Mouse (Mus musculus): Measurements from ENCODE around the gene Slc25a41. TPM values are rescaled to one million over a fixed set of nuclear protein-coding genes. Genes with fewer than 3 reads are reported as not detected.

Slc25a41 gene
- polyA plus RNA-seq, 1 experiment: not detected

- peak within 1 kb of the TSS; percentile 93 for H3K4me3 ChIP-seq (replicated peaks; ENCODE audit: control insufficient read depth, low read depth, low read length)
- H3K4me1 ChIP-seq (ENCODE audit: control insufficient read depth, insufficient read depth, low read length): peaks cover 3% of the 10 kb centered on the region; the same call in 1 of the 2 replicates
- 1% methylated on average over 51 of the region's 51 CpGs for WGBS
- peak; percentile 12; the same call in 1 of the 2 replicates for TF ChIP-seq CTCF (IDR thresholded peaks at IDR 0.05; ENCODE audit: control insufficient read depth, insufficient read depth, low read length)
- peak; percentile 96 for TF ChIP-seq POLR2A (IDR thresholded peaks at IDR 0.05; ENCODE audit: borderline replicate concordance, control insufficient read depth, low read depth, low read length)
- H3K27ac ChIP-seq (ENCODE audit: control insufficient read depth, insufficient read depth, low read depth, low read length, poor library complexity): peak within 1 kb of the TSS; percentile 63
Observed at GRCm38 (mm10) chr17:57011236-57012141, 30.0 kb downstream of the Slc25a41 start, which contains the start of the genes Gtf2f1 and Gm17949. TSS of gene Gtf2f1 (minus strand) at chr17:57011288. TSS of gene Gm17949 (plus strand) at chr17:57011469.

GRCm38 (mm10) chr17:57010911-57011235 lies 30.6 kb downstream of the Slc25a41 start:
- peaks cover 3% of the 10 kb centered on the region; the same call in 1 of the 2 replicates for H3K4me1 ChIP-seq (ENCODE audit: control insufficient read depth, insufficient read depth, low read length)
- under 1% methylated on average over 19 of the region's 19 CpGs for WGBS
- peak overlapping the region; percentile 93 for H3K4me3 ChIP-seq (replicated peaks; ENCODE audit: control insufficient read depth, low read depth, low read length)
- peak overlapping the region; percentile 62 for H3K27ac ChIP-seq (ENCODE audit: control insufficient read depth, insufficient read depth, low read depth, low read length, poor library complexity)
- TF ChIP-seq CTCF (IDR thresholded peaks at IDR 0.05; ENCODE audit: control insufficient read depth, insufficient read depth, low read length) (no peak), POLR2A (IDR thresholded peaks at IDR 0.05; ENCODE audit: borderline replicate concordance, control insufficient read depth, low read depth, low read length) (no peak)

- Histone ChIP-seq H3K4me1 (ENCODE audit: control insufficient read depth, insufficient read depth, low read length) (peaks cover 3% of the 10 kb centered on the region; the same call in 1 of the 2 replicates), H3K27ac (ENCODE audit: control insufficient read depth, insufficient read depth, low read depth, low read length, poor library complexity) (no peak overlapping the region), H3K4me3 (replicated peaks; ENCODE audit: control insufficient read depth, low read depth, low read length) (no peak overlapping the region)
- 89% methylated on average over 13 of the region's 13 CpGs for WGBS
- TF ChIP-seq CTCF (IDR thresholded peaks at IDR 0.05; ENCODE audit: control insufficient read depth, insufficient read depth, low read length) (0 out of 2 replicates have a peak, but pooled peaks have one; percentile 15), POLR2A (IDR thresholded peaks at IDR 0.05; ENCODE audit: borderline replicate concordance, control insufficient read depth, low read depth, low read length) (no peak)
Observed at GRCm38 (mm10) chr17:57007137-57007905, 34.1 kb downstream of the Slc25a41 start.

GRCm38 (mm10) chr17:57003994-57004393 lies 37.5 kb downstream of the Slc25a41 start:
- WGBS: 80% methylated on average over 7 of the region's 7 CpGs

GRCm38 (mm10) chr17:57001228-57001627 lies 40.2 kb downstream of the Slc25a41 start:
- no peak overlapping the region for H3K27ac ChIP-seq (ENCODE audit: control insufficient read depth, insufficient read depth, low read depth, low read length, poor library complexity)
- H3K4me1 ChIP-seq (ENCODE audit: control insufficient read depth, insufficient read depth, low read length): no peaks in the 10 kb centered on the region; the same call in 1 of the 2 replicates
- 75% methylated on average over 8 of the region's 8 CpGs for WGBS
- TF ChIP-seq POLR2A (IDR thresholded peaks at IDR 0.05; ENCODE audit: borderline replicate concordance, control insufficient read depth, low read depth, low read length) (no peak), CTCF (IDR thresholded peaks at IDR 0.05; ENCODE audit: control insufficient read depth, insufficient read depth, low read length) (no peak)
- H3K4me3 ChIP-seq (replicated peaks; ENCODE audit: control insufficient read depth, low read depth, low read length): no peak overlapping the region

More at GRCm38 (mm10) chr17:57003994-57004393, 37.5 kb downstream of the Slc25a41 start:
- H3K4me3 ChIP-seq (replicated peaks; ENCODE audit: control insufficient read depth, low read depth, low read length): no peak overlapping the region
- no peaks in the 10 kb centered on the region for H3K4me1 ChIP-seq (ENCODE audit: control insufficient read depth, insufficient read depth, low read length)
- H3K27ac ChIP-seq (ENCODE audit: control insufficient read depth, insufficient read depth, low read depth, low read length, poor library complexity): no peak overlapping the region
- TF ChIP-seq CTCF (IDR thresholded peaks at IDR 0.05; ENCODE audit: control insufficient read depth, insufficient read depth, low read length) (no peak), POLR2A (IDR thresholded peaks at IDR 0.05; ENCODE audit: borderline replicate concordance, control insufficient read depth, low read depth, low read length) (no peak)

GRCm38 (mm10) chr17:56999968-57000609 lies 41.4 kb downstream of the Slc25a41 start, which contains the start of gene Pspn:
TSS of gene Pspn (minus strand) at chr17:57000018.
- Histone ChIP-seq H3K27ac (ENCODE audit: control insufficient read depth, insufficient read depth, low read depth, low read length, poor library complexity) (no peak within 1 kb of the TSS), H3K4me1 (ENCODE audit: control insufficient read depth, insufficient read depth, low read length) (no peaks in the 10 kb centered on the region; the same call in 1 of the 2 replicates), H3K4me3 (replicated peaks; ENCODE audit: control insufficient read depth, low read depth, low read length) (no peak within 1 kb of the TSS)
- WGBS: 86% methylated on average over 9 of the region's 9 CpGs
- TF ChIP-seq POLR2A (IDR thresholded peaks at IDR 0.05; ENCODE audit: borderline replicate concordance, control insufficient read depth, low read depth, low read length) (no peak), CTCF (IDR thresholded peaks at IDR 0.05; ENCODE audit: control insufficient read depth, insufficient read depth, low read length) (no peak)

GRCm38 (mm10) chr17:56999414-56999813 lies 42.0 kb downstream of the Slc25a41 start:
- WGBS: 91% methylated on average over 9 of the region's 9 CpGs
- Histone ChIP-seq H3K4me1 (ENCODE audit: control insufficient read depth, insufficient read depth, low read length) (no peaks in the 10 kb centered on the region; the same call in 1 of the 2 replicates), H3K27ac (ENCODE audit: control insufficient read depth, insufficient read depth, low read depth, low read length, poor library complexity) (no peak overlapping the region)

More at GRCm38 (mm10) chr17:56999414-56999813, 42.0 kb downstream of the Slc25a41 start:
- no peak for TF ChIP-seq CTCF (IDR thresholded peaks at IDR 0.05; ENCODE audit: control insufficient read depth, insufficient read depth, low read length)
- no peak for TF ChIP-seq POLR2A (IDR thresholded peaks at IDR 0.05; ENCODE audit: borderline replicate concordance, control insufficient read depth, low read depth, low read length)
- H3K4me3 ChIP-seq (replicated peaks; ENCODE audit: control insufficient read depth, low read depth, low read length): no peak overlapping the region
